Mouse (Mus musculus) adrenal gland (tissue): ENCODE results near the gene Rerg.

Experiments used
- intact Hi-C: fragments of 180-260 bp; cut with DNase I; formaldehyde crosslinking; loops from one replicate; pipeline ENCODE4 v1.15.1; 2025

Rerg gene

DNA sequence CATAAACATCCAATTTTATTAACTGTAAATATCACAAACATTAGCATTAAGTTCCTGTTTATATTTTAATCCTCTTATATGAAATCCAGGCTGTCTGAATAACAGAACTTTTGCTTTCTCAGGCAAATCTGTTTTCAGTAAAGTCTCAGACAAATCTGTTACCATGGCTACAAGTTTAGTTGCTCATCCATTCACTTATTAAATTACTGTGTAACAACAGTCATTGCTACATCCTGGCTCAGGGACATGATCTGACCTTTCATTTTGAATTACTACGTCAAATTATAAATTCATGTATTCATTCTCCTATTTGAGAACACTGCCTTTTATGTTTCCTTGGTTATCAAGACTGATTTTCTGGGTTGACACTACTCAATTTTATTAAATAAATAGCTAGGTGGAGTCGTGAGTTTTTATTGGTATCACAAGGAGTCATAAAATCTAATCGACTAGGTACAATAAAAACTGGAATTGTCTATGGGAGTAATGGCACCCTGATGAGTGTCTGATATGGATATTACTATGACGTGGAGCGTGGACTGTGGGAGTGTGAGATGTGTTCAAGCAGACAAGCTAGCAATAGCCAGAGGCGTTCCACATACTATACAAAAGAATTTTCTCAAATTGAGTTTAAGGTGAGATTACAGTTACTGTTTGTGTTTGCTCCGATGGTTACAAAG, 140.2 kb downstream of the Rerg start:
- intact Hi-C loops, result no loop called here

DNA sequence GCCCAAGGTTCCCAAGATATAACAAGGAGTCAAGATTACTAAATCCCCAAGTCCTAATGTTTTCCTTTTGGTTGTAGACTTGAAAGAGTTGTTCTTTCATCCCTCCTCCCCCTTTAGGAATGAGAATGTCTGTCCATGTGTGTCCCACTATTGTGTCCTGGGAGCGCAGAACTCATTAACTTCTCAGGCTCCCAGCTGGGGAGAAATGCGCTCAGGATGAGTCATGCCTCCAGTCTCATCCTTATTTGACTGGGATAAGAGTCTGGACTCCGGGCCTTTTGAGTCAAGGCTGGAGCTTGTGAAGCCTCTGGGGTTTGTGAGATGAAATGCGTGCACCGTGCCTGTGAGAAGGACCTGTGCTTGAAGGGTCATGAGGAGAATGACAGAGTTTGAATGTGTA, 144.8 kb downstream of the Rerg start:
- intact Hi-C loops, result no loop called here

DNA sequence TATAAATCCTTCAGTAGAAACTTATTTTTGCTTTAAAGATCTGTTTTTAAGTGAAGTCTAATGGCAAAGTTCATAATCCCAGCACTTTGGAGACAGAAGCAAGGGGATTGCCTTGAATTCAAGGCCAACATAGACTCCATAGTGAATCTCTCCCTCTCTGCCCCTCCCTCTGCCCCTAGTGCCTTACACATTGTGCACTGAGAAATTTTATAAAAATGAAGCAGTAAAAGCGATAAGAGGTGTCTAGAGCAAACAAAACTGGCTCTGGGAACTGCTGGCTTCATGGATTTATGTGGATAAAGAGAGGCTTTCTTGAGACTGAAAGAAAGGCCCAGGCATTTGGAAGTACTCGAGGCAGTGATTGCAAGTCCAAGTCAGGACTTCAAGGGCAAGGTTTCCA, 145.8 kb downstream of the Rerg start:
- intact Hi-C loops, result no loop called here

DNA sequence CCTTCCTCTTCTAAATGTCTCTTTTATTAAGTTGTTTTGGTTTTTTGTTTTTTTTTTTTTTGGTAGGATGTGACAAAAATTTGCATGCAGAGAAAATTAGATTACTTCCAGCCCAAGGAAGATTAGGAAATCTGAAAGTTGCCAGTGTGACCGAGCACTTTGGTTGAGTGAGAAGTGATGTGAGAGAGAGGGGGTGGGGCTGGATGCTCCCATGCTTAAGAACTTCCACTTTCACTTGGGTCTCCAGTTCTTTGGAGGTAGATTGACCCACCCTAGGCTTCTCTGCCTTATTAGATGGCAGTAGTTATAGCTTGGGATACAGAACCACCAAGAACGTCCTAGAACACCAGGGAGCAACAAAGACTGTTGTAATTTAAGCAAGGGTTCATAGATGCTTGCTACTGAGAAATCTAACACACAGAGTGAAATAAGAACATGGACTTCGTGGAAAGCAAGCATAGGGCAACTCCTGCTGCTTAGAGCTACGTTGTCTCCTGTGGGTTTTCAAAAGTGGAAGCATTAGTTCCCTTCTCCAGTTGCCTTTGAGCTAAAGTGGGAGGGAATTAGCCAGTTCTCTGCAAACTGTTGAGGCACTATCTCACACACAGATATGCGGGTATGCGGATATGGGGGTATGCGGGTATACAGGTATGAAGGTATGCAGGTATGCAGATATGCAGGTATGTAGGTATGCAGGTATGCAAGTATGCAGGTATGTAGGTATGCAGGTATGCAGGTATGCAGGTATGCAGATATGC, 152.9 kb downstream of the Rerg start:
- intact Hi-C loops, result no loop called here

DNA sequence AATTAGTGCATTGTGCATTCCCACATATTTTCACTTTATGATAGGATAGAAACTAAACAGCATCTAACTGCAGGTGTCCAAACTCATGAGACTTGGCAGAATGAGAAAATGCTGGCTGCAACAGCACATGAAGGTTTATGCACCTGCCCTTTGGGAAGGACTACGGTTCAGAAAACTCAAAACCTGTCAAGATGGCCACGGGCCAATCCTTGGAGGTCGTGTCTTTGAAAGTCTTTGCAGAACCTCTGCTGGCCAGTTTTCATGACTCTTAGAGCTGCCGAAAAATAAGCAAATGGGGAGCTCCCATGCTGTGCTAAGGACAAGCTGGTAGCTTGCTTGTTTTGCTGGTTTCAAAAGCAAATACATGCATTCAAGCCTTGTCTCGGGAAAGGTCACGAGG, 156.0 kb downstream of the Rerg start:
- intact Hi-C loops, result no loop called here

DNA sequence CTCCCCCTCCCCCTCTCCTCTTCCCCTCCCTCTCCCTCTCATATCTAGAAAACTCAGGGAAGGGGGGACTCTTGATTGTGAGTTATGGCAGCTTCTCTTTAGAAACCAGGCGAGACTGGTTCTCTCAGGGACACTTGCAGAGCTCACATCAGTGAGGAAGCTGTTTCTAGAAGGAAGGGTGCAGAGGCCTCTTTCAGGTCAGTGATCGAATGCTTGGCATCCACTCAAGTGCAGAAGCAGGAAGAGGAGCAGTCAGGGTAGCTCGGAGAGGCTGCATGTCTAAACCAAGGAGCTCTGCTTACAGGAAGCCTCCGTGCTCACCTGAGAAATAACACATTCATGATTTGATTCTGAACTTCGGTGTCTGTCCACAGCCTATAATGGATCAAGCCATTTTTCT, 159.1 kb downstream of the Rerg start:
- intact Hi-C loops, result no loop called here
